Mouse (Mus musculus): Measurements from ENCODE around the gene Cotl1. TPM values are rescaled to one million over a fixed set of nuclear protein-coding genes. Genes with fewer than 3 reads are reported as not detected.
A peak's percentile ranks its signal among the peaks of the same experiment; 100 is the strongest.

The Cotl1 gene
- polyA plus RNA-seq, 1 experiment = 264 TPM

GRCm38 (mm10) chr8:119832931-119833330 lies 7.4 kb downstream of the Cotl1 start:
- peaks cover 2% of the 10 kb centered on the region; the same call in 1 of the 2 replicates for H3K36me3 ChIP-seq (ENCODE audit: control insufficient read depth, insufficient read depth, low read length)
- H3K4me1 ChIP-seq (ENCODE audit: control insufficient read depth, insufficient read depth, insufficient read length, low read length) = peaks cover 54% of the 10 kb centered on the region
- no peaks in the 10 kb centered on the region for H3K27me3 ChIP-seq (ENCODE audit: control insufficient read depth, insufficient read depth, low read length)
- H3K4me3 ChIP-seq (ENCODE audit: low read depth, low read length) = no peak overlapping the region
- WGBS = 64% methylated on average over 5 of the region's 5 CpGs
- TF ChIP-seq POLR2A (IDR thresholded peaks at IDR 0.05; ENCODE audit: low read depth, low read length) (no peak), CTCF (IDR thresholded peaks at IDR 0.05; ENCODE audit: extremely low read depth, insufficient read length, insufficient replicate concordance, low read depth, low read length) (no peak)
- 0 out of 2 replicates have a peak overlapping the region, but pooled peaks have one; percentile 0 for H3K27ac ChIP-seq (ENCODE audit: insufficient read depth, low read depth, low read length)

GRCm38 (mm10) chr8:119832101-119832617 lies 8.2 kb downstream of the Cotl1 start:
- Histone ChIP-seq H3K4me3 (ENCODE audit: low read depth, low read length) (no peak overlapping the region), H3K27ac (ENCODE audit: insufficient read depth, low read depth, low read length) (0 out of 2 replicates have a peak overlapping the region, but pooled peaks have one; percentile 0), H3K36me3 (ENCODE audit: control insufficient read depth, insufficient read depth, low read length) (0 out of 2 replicates have a peak, but pooled peaks cover 2% of the 10 kb centered on the region), H3K27me3 (ENCODE audit: control insufficient read depth, insufficient read depth, low read length) (no peaks in the 10 kb centered on the region), H3K4me1 (ENCODE audit: control insufficient read depth, insufficient read depth, insufficient read length, low read length) (peaks cover 47% of the 10 kb centered on the region)
- no peak for TF ChIP-seq POLR2A (IDR thresholded peaks at IDR 0.05; ENCODE audit: low read depth, low read length)
- no peak for TF ChIP-seq CTCF (IDR thresholded peaks at IDR 0.05; ENCODE audit: extremely low read depth, insufficient read length, insufficient replicate concordance, low read depth, low read length)
- 18% methylated on average over 7 of the region's 7 CpGs for WGBS

GRCm38 (mm10) chr8:119831336-119831995 lies 8.9 kb downstream of the Cotl1 start:
- H3K4me1 ChIP-seq (ENCODE audit: control insufficient read depth, insufficient read depth, insufficient read length, low read length) = peaks cover 44% of the 10 kb centered on the region
- H3K36me3 ChIP-seq (ENCODE audit: control insufficient read depth, insufficient read depth, low read length) = 0 out of 2 replicates have a peak, but pooled peaks cover 2% of the 10 kb centered on the region
- no peaks in the 10 kb centered on the region for H3K27me3 ChIP-seq (ENCODE audit: control insufficient read depth, insufficient read depth, low read length)
- 0 out of 2 replicates have a peak overlapping the region, but pooled peaks have one; percentile 7 for H3K27ac ChIP-seq (ENCODE audit: insufficient read depth, low read depth, low read length)
- TF ChIP-seq POLR2A (IDR thresholded peaks at IDR 0.05; ENCODE audit: low read depth, low read length) (no peak), CTCF (IDR thresholded peaks at IDR 0.05; ENCODE audit: extremely low read depth, insufficient read length, insufficient replicate concordance, low read depth, low read length) (no peak)
- H3K4me3 ChIP-seq (ENCODE audit: low read depth, low read length) = no peak overlapping the region
- 8% methylated on average over 20 of the region's 20 CpGs for WGBS

- no peaks in the 10 kb centered on the region for H3K27me3 ChIP-seq (ENCODE audit: control insufficient read depth, insufficient read depth, low read length)
- no peak overlapping the region for H3K27ac ChIP-seq (ENCODE audit: insufficient read depth, low read depth, low read length)
- WGBS = 79% methylated on average over 7 of the region's 7 CpGs
- TF ChIP-seq CTCF (IDR thresholded peaks at IDR 0.05; ENCODE audit: extremely low read depth, insufficient read length, insufficient replicate concordance, low read depth, low read length) (no peak), POLR2A (IDR thresholded peaks at IDR 0.05; ENCODE audit: low read depth, low read length) (no peak)
- peaks cover 4% of the 10 kb centered on the region; the same call in 1 of the 2 replicates for H3K36me3 ChIP-seq (ENCODE audit: control insufficient read depth, insufficient read depth, low read length)
- peaks cover 44% of the 10 kb centered on the region for H3K4me1 ChIP-seq (ENCODE audit: control insufficient read depth, insufficient read depth, insufficient read length, low read length)
- no peak overlapping the region for H3K4me3 ChIP-seq (ENCODE audit: low read depth, low read length)
Observed at GRCm38 (mm10) chr8:119830589-119830988, 9.8 kb downstream of the Cotl1 start.

- H3K4me3 ChIP-seq (ENCODE audit: low read depth, low read length) = no peak overlapping the region
- H3K4me1 ChIP-seq (ENCODE audit: control insufficient read depth, insufficient read depth, insufficient read length, low read length) = peaks cover 44% of the 10 kb centered on the region
- H3K27ac ChIP-seq (ENCODE audit: insufficient read depth, low read depth, low read length) = no peak overlapping the region
- TF ChIP-seq POLR2A (IDR thresholded peaks at IDR 0.05; ENCODE audit: low read depth, low read length) (no peak), CTCF (IDR thresholded peaks at IDR 0.05; ENCODE audit: extremely low read depth, insufficient read length, insufficient replicate concordance, low read depth, low read length) (no peak)
- H3K36me3 ChIP-seq (ENCODE audit: control insufficient read depth, insufficient read depth, low read length) = peaks cover 2% of the 10 kb centered on the region; the same call in 1 of the 2 replicates
- H3K27me3 ChIP-seq (ENCODE audit: control insufficient read depth, insufficient read depth, low read length) = no peaks in the 10 kb centered on the region
- WGBS = 82% methylated on average over 16 of the region's 16 CpGs
Observed at GRCm38 (mm10) chr8:119829870-119830580, 10.3 kb downstream of the Cotl1 start.

GRCm38 (mm10) chr8:119829420-119829819 lies 10.9 kb downstream of the Cotl1 start:
- Histone ChIP-seq H3K27me3 (ENCODE audit: control insufficient read depth, insufficient read depth, low read length) (no peaks in the 10 kb centered on the region), H3K36me3 (ENCODE audit: control insufficient read depth, insufficient read depth, low read length) (peaks cover 2% of the 10 kb centered on the region; the same call in 1 of the 2 replicates), H3K4me1 (ENCODE audit: control insufficient read depth, insufficient read depth, insufficient read length, low read length) (peaks cover 41% of the 10 kb centered on the region), H3K4me3 (ENCODE audit: low read depth, low read length) (no peak overlapping the region), H3K27ac (ENCODE audit: insufficient read depth, low read depth, low read length) (no peak overlapping the region)
- TF ChIP-seq POLR2A (IDR thresholded peaks at IDR 0.05; ENCODE audit: low read depth, low read length) = no peak
- TF ChIP-seq CTCF (IDR thresholded peaks at IDR 0.05; ENCODE audit: extremely low read depth, insufficient read length, insufficient replicate concordance, low read depth, low read length) = no peak
- 78% methylated on average over 13 of the region's 13 CpGs for WGBS

- Histone ChIP-seq H3K4me3 (ENCODE audit: low read depth, low read length) (no peak overlapping the region), H3K36me3 (ENCODE audit: control insufficient read depth, insufficient read depth, low read length) (peaks cover 5% of the 10 kb centered on the region), H3K4me1 (ENCODE audit: control insufficient read depth, insufficient read depth, insufficient read length, low read length) (peaks cover 38% of the 10 kb centered on the region), H3K27ac (ENCODE audit: insufficient read depth, low read depth, low read length) (no peak overlapping the region), H3K27me3 (ENCODE audit: control insufficient read depth, insufficient read depth, low read length) (no peaks in the 10 kb centered on the region)
- WGBS = 89% methylated on average over 10 of the region's 10 CpGs
- TF ChIP-seq CTCF (IDR thresholded peaks at IDR 0.05; ENCODE audit: extremely low read depth, insufficient read length, insufficient replicate concordance, low read depth, low read length) = no peak
- TF ChIP-seq POLR2A (IDR thresholded peaks at IDR 0.05; ENCODE audit: low read depth, low read length) = no peak
Observed at GRCm38 (mm10) chr8:119829015-119829414, 11.3 kb downstream of the Cotl1 start.

All from small intestine, adult 2 months (tissue).